Mouse (Mus musculus): Measurements from ENCODE around the gene Myo1d. TPM values are rescaled to one million over a fixed set of nuclear protein-coding genes. Genes with fewer than 3 reads are reported as not detected.
"Not testable (repeated sequence)": the region's sequence is repeated elsewhere in the genome, so short reads cannot be mapped to it uniquely, and the experiment has no call there.

Gene Myo1d
- total RNA-seq, 2 experiments from 2014 or later = 2.0 to 7.2 TPM

- ATAC-seq (replicated peaks; ENCODE audit: poor library complexity) = no peak
These were observed 294.1 kb downstream of the Myo1d start for GRCm38 (mm10) chr11:80485622-80486206.

DNA sequence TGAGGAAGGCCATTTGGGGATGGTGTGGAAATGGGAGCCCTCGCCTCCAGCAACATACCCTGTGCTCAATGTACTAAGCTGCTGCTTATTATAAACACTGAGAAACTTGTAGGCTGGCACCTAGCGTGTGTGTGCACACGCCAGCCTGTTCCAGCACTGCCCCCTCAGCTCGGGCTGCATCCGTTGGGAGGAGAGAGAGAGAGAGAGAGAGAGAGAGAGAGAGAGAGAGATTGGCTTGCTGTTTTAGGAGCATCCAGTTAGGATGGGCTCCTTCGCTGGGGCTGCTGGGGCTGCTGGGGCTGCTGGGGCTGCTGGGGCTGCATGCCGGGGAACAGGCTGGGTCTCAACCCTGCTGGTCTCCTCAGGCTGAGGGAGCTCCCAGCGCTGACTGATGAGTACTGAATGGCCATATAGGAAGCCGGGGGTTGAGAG, 294.7 kb downstream of the Myo1d start:
- ATAC-seq (replicated peaks; ENCODE audit: poor library complexity) = no peak

- no peak for ATAC-seq (replicated peaks; ENCODE audit: poor library complexity)
These were observed 295.5 kb downstream of the Myo1d start for GRCm38 (mm10) chr11:80484191-80484791.

DNA sequence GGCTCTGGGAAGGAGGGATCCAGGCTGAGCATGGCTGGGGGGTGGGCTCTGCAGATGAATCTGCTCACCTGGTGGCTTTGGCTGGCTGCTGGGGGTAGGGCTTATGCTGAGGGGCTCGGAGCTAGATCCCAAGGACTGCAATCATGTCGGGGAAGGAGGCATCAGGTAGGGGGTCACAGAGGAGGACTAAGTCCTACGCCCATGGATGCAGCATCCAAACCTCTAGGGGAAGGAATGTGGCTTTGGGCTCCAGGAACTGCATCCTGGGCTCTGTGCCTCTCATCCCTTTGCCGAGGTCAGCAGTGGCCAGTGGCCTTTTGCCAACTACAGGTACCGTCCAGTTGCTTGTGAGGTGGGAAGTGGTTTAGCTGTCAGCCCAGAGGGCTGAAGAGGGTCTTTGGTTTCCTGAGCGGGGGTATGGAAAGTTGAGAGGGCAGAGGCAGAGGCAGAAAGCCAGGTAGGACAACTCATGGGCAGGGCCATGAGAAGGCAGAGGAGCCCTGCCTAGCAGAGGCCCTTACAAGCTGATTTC, 296.2 kb downstream of the Myo1d start:
- no peak for ATAC-seq (replicated peaks; ENCODE audit: poor library complexity)

GRCm38 (mm10) chr11:80482921-80483320, 296.9 kb downstream of the Myo1d start:
- no peak for ATAC-seq (replicated peaks; ENCODE audit: poor library complexity)

DNA sequence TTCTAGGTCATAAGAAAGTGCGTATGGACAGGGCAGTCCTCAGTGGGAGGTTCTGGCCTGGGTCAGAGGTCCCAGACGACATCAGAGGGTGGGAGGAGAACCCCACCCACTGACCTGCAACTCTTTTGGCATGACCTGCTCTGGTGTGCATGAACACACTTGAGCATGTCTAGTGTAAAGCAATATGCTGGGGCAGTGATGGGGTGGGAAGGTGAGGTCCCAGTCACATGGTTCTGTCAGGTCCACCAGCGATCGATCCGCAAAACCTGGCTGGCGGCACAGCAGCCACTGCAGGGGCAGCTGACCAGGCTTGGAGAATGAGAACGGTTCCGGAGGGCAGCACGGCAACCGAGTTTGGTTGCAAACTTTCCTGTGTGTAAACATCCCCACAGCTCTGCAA, 297.5 kb downstream of the Myo1d start:
- ATAC-seq (replicated peaks; ENCODE audit: poor library complexity) = no peak

DNA sequence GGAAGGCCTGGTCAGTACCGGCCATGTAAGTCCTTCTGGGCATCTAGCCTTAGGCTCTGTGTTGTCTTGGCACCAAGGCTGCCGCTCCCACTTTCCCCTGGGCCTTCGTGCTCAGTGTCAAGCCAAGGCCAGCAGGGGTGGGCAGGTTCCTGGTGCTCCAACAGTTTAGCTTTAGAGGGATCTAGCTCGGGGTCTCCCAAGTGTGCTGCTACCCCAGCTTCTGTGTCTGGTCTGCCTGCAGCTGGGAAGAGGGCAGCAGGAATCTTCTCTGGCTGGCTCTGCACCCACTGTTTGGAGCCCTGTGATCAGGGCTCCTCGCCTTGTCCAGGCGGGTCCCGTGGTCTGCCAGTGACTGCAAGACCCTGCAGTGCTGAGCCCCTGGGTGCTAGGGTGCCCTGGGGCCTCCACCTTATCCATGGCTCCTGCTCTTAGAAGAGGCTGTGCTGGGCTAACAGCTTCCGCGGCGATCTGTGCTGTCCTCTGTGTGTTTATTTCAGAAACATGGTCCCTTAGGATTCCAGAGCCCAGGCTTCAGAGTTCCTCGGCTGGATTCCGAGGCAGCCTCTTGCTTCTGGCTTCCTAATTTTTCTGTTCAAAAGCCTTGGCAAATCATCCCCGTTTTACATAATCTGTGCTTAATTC, 298.3 kb downstream of the Myo1d start:
- ATAC-seq (replicated peaks; ENCODE audit: poor library complexity) = no peak

GRCm38 (mm10) chr11:80479906-80480866, 299.6 kb downstream of the Myo1d start:
- ATAC-seq (replicated peaks; ENCODE audit: poor library complexity) = no peak

DNA sequence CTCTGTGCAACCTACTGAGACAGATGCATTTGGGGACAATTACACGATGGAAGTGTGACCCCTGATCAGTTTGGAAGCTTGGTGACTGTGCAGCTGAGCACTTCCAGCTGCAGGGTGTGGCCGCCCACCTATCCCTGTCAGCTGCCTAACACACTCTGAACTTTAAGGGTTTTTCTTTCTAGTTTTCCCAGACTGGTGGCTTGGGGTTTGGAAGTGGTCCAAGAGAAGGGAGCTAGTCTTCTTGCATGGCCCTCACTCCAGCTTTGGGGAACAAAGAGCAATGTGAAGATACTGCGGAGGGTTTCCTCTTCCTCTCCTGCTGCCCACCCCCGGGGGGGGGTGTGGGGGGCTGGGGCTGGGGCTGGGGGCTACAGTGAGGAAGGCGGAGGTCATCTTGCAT, 300.4 kb downstream of the Myo1d start:
- no peak for ATAC-seq (replicated peaks; ENCODE audit: poor library complexity)

GRCm38 (mm10) chr11:80478694-80479412, 301.0 kb downstream of the Myo1d start:
- ATAC-seq (replicated peaks; ENCODE audit: poor library complexity) = no peak

DNA sequence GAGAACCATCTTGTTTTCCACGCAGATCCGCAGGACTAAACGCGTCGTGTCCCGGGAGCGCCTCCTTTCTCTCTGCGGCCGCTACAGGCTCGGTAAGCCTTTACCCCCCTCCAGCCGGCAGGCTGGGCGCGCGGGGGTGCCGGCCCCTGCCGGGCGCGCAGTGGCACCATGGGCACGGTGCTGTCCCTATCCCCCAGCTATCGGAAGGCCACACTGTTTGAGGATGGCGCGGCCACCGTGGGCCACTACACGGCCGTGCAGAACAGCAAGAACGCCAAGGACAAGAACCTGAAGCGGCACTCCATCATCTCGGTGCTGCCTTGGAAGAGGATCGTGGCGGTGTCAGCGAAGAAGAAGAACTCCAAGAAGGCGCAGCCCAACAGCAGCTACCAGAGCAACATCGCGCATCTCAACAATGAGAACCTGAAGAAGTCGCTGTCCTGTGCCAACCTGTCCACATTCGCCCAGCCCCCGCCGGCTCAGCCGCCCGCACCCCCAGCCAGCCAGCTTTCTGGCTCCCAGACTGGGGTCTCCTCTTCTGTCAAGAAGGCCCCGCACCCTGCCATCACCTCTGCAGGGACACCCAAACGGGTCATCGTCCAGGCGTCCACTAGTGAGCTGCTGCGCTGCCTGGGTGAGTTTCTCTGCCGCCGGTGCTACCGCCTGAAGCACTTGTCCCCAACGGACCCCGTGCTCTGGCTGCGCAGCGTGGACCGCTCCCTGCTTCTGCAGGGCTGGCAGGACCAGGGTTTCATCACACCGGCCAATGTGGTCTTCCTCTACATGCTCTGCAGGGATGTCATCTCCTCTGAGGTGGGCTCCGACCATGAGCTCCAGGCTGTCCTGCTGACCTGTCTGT, 302.3 kb downstream of the Myo1d start:
- ATAC-seq (replicated peaks; ENCODE audit: poor library complexity) = no peak

DNA sequence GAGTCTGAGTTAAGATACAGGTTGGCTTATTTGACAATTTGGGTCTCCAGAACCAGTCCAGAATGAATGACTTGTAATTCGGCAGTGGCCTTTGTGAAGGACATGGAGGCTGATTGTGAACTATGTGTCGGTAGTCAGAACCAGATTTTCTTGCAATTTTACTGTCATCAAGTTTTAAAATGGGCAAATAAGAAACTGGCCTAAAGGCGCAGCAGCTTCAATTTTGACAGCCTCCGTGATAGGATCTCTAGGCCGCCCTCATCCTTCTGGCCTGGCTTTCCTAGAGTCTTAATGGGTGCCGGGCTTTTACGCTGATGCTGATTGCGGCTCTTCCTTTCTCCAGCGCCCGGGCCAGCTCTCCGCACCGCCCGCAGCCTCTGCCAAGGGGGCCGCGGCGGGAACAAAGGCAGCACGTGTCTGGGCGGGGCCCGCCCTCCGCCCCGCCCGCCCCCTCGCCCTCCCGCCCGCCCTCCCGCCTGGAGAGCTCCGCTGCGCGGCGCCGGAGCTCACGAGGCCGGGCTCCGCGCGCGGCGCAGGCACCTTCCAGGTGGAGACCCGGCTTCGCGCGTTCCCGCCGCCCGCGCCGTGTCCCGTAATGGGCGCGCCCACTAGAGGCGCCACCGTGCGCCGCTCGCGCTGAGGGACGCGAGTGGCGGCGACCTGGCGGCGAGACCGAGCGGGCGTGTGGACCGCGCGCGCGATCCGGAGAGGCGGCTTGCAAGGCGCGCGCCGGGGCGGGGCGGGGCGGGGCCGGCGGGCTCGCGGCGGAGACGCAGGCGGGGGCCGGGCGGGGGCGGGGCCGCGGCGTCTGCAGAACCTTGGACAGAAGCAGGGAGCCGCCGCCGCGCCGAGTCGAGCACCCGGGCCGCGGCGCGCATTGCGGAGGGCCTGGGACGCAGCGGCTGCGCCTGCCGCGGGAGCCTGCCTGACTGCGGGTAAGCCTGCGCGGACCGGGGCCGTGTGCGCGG, 303.3 kb downstream of the Myo1d start, which contains the start of gene Cdk5r1:
Gene Cdk5r1 (plus strand): TSS at position 802 of the 968 bp plus-strand sequence.
- peak; percentile 72 for ATAC-seq (replicated peaks; ENCODE audit: poor library complexity)

DNA sequence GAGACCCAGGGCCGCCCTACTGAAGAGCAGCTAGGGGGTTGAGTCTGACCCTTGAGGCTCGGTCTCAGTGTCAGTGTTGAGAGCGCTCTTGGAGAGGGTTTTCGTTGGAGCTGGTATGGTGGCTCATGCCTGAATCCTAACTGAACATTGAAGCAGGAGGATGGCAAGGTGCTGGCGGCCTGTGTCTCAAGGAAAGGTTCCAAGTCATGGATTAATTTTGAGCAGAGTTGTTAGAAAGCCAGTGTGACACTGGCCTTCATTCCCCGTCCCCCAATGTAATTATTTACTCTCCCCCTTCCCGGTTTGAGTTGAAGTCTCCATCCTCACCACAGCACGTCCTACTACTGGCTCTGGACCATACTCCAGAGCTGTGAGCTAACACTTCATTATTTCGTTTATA, 304.3 kb downstream of the Myo1d start:
- ATAC-seq (replicated peaks; ENCODE audit: poor library complexity) = no peak

DNA sequence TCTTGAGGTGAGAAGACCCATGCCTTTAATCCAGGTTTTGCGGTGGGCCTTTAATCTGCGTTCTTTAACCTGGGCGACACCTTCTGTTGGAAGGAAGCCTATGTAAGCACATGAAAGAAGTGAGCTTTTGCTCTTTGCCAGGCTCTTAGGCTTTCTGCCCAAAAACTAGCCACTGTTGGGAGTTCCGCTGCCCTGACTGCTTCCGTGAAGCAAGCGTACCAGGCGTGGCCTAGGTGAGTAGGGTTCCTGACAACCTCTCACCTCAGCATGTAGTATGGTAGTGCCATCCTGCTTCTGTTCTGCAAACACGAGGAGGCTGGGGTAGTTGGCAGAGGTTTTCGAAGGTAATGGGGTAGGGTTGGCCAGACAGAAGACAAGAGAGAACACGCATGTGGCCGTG, 305.0 kb downstream of the Myo1d start:
- no peak for ATAC-seq (replicated peaks; ENCODE audit: poor library complexity)

DNA sequence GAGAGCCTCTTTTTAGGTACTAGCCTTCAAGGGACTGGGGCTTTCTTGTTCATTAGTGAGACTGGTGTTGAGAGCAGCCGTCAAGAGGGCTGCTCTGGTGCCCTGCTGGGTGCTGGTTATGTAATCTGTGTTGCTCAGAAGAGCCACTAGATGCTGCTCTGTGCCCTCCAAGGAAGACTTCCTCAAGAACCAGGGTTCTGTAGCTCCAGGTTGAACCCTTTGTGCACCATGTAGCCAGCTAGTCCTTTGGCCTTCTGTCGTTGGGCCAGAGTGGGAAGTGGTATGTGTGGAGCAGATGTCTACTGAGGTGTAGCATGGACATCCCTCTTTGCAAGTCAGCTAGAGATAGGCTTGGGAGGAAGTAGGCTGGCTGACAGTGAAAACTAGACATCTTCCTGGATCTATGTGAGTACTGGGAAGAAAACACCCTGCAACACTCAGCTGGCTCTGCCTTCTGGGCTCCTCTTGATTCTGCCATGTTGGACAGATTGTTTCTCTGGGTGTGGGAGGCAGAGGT, 305.6 kb downstream of the Myo1d start:
- peak; percentile 41 for ATAC-seq (replicated peaks; ENCODE audit: poor library complexity)

- no peak for ATAC-seq (replicated peaks; ENCODE audit: poor library complexity)
These were observed 307.8 kb downstream of the Myo1d start for GRCm38 (mm10) chr11:80471836-80472605.

GRCm38 (mm10) chr11:80463605-80464130, 316.2 kb downstream of the Myo1d start:
- not testable (repeated sequence) for ATAC-seq (replicated peaks; ENCODE audit: poor library complexity)
